Mouse (Mus musculus) frontal cortex, adult 2 months (tissue): Measurements from ENCODE around the gene Eipr1. TPM values are rescaled to one million over a fixed set of nuclear protein-coding genes. Genes with fewer than 3 reads are reported as not detected.

ENCODE experiments used
- DNase-seq, 2 experiments: peaks; one replicate each; pipeline ENCODE4 v3.0.0; 2022; ENCODE audit warnings: low spot score in 1 of 2; ENCODE audit errors: extremely low spot score in 1 of 2
- polyA plus RNA-seq: library from polyadenylated mRNA; depleted of rRNA; stranded (reverse); fragments of >200 nt; gene quantifications from 2 replicates; pipeline ENCODE4 v1.2.3, GENCODE M21; 2012

Gene Eipr1
- polyA plus RNA-seq, 1 experiment, result 57.8 TPM

DNA sequence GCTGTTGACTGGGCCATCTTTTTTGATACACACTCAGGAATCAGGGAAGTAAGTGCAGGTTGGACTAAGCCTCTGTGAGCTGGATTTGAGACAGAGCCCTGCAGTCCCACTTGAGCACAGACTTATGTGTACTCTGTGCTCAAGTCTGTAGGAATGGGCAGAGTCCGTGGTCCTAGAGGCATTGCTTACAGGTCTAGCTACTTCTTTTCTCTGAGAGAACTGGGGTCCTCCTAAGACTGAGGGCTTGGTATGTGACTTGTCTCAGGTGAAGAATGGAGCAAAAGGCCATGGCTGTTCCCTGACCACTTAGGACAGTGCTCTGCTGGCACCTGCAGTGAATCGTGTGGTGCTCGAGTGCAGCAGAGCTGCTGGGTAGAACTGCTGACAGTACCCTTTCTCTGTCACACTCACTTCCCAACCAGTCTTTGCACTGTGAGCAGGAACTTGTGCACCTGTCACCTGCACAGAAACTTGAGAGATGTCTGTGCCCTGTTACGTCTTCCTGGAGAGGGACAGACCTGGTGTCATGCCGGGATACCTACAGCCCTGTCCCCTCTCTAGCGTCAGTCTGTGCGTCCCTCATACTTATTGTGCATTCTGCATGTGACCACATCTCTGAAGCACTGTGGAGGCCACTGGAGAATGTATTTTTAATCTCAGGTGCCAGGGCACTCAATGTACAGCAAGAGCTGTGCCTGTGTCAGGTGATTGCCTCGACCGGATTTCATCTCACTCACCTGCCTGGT is 65.3 kb downstream of the Eipr1 start:
- DNase-seq, result no peak

DNA sequence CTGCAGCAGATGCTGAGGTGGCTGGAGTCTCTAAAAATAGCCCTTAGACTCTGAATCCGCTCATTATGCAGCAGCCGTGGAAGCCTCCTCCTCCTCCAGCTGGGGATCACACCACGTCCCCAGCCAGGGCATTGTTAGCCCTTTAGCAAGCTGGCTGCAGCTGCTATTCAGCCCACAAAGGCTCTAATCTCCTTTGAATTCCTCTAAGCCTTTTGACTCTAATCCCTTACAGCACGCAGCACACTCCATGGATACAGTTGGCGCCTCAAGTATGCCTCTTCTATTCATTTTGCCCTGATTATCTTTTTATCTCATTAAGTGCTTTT is 65.8 kb downstream of the Eipr1 start:
- peak in 1 of 2 experiments; percentile 58 for DNase-seq

DNA sequence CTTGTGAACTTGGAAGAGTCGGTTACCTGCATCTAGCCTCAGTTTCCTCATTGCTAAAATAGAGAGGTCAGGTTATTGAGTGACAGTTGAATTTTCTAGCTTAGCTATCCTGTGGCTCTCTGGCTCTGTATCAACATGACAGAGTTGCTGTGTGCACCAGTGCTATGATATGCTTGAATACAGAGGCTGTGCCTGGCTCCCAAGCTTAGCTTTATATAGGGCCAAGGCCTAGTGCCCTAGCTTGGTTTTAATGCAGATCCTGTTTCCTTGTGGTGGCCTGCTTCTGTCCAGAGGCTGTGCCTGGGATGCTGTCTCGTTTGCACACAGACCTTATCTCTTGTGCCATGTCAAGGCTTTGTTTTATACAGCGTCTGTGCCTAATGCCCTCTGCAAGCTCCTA is 66.3 kb downstream of the Eipr1 start:
- DNase-seq, result no peak

DNA sequence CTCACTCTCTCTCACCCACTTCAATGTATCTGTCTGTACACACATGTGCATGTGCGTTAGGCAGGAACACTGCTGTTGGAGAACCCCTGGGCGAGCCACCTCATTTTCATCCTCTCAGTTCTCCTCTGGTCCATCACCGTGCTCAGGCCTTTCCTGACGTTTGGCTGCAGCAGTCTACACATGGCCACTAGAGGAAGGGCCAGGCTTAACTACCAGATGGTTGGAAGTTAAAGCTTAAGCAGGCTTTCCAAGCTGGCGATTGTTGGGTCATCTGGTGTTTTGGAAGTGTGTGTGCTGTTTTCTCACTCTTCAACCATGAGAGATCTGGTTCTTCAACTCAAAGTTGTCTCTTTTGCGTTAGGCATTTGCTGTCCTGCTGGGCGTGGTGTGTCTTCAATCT is 71.9 kb downstream of the Eipr1 start:
- DNase-seq, result no peak

DNA sequence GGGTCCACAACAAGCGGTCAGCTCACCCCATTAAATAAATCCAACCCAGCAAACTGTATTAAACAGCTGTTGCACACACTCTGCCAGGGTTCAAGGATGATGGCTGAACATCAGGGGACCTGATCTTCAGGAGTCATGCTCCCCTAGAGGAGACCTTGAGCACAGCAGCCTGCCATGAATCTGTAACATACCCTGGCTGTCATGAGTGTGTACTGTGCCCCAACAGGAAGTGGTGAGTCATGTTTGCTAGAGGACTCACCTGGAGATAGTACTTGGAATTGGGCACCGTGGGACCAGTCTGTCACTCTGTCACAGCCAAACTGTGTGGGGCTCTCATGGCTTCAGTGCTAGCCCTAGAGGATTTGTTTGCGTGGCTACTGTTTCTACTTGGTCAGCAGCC is 77.9 kb downstream of the Eipr1 start:
- no peak for DNase-seq

DNA sequence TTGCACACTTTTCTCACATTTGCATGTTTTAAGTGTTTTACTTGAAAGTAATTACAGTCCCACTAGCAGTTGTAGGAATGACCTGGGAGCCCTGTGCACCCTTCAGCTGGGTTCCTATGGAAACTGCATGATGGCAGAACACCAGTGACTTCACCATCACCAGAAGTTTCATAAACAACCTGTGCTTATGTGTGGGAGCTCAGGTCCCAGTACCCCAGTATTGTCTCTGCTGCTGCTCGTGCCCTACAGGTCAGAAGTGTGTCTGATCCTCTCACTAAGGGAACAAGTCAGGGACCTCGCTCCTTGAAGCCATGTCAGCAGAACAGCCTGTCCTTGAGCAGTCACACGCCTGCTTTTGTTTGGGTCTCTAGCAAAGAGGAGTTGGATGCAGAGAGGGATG is 78.9 kb downstream of the Eipr1 start:
- DNase-seq, result no peak

DNA sequence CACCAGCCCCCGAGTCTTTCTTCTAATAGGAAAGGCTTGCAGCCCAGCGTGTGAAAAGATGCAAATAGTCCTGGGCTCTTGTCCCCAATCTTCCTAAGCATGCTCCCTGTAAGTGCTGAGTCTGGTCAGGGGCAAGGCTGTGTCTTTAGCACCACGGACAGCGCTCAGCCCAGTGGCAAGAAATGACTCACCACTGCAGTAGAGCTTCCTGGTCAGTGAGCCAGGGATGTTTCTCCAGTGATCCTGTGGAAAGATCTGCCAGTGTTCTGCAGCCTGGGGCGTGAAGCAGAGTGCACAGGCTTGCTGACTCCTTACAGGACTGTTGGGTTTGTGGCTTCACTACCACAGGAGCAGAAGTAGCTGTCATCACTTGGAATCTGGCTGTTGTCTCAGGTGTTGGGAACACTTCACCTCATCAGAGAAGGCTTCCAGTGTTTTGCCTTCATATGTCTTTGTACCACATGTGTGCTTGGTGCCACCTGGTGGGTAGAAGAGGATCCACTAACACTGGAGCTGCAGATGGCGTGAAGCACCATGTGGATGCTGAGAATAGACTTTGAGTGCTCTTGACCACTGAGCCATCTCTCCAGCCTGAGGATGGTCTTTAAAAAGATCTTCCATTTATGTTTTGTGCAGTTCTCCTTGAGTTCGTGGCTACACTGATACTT is 79.6 kb downstream of the Eipr1 start:
- DNase-seq, result peak; percentile 54 to 79

DNA sequence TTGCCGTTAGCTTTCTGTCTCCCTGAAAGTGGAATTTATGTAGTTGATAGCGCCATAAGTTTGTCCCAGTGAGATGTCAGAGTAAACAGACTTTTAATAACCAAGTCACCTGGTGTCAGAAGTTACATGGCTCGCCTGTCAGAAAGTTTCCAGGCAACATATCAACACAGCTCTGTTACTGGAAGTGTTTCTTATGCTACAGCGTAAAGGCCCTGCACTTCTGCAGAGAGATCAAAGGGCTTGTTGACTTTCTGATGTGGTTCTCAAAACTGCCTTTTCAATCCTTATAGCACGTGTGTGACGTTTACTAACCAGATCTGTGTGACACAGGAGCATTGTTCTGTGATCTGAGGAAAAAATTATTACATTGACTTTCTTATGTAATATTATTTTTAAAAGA is 82.7 kb downstream of the Eipr1 start:
- DNase-seq, result no peak

DNA sequence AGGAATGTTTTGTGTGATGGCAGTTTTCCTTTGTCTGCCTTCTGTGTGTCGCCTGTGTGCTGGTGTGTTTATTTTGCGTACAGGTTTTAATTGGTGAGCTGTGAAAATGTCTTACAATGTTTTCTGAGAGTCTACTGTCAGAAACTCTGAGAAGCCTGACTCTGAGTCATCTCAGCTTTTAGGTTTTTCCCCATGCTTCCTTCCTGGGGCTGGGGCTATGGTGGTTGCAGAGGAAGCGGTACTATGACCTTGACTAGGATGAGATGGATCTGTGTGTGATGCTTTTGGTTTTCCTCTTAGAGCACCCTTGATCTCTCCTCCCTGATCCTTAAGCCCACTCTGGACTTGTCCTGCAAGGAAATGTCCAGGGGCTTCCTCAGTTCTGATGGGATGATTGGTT is 84.1 kb downstream of the Eipr1 start:
- DNase-seq, result no peak

DNA sequence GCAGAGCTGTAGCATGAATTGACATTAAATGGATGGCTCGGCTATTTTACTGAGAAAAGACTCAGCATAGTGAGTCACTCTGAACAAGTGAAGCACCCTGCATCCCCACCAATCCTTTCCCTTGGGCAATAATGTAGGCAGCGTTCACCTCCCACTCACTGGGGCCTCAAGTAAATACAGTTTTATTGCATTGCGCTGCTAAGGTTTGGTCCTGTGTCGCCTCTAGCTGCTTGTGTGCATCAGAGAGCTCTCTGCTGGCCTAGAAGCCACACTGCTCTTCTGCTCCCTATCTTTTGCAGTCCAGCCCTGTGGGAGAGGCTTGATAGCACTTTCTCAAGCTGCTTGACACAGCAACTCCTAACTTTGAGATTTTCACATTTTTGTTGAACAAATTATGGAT is 86.7 kb downstream of the Eipr1 start:
- DNase-seq, result peak in 1 of 2 experiments; percentile 57

DNA sequence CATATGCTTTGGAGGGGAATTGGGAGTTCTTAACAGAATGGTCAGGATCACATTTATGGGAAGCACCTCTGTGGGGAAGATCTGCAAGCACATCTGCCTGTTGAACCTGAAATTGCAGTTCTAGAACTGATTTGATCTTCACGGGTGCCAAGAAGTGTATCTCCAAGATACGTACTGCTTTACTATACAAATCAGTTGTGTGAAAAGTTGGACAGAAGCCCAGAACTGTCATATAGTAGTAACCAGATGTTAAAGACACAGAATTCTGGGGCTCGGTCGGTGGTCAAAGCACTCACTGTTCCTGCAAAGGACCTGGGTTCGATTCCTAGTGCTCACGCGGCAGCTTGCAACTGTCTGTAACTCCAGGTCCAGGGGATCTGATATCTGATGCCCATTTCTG is 87.4 kb downstream of the Eipr1 start:
- DNase-seq, result no peak

DNA sequence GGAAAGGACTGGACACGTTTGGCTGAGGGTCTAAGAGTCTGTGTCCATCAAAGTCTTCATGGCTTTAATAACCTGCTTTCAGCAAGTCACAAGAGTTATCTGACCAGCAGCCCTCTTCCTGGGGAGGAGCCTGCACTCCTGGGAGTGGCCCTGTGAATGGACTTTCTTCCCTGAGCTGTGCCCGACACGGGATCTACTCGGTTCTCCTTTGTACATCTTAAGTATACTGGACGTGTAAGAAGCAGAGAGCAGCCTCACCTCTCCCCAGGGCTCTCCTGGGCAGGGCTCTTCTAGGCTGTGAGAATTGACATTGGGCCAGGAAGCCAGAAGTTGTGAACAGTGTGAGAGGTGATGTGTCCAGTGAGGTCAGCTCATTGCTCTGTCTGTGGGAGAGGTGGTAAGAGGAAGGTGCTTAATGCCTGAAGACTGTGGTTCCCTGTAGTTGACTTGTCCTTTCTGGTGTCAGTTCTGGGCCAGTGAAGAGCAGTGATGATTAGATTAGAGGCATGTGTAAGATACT is 89.6 kb downstream of the Eipr1 start:
- DNase-seq, result no peak

DNA sequence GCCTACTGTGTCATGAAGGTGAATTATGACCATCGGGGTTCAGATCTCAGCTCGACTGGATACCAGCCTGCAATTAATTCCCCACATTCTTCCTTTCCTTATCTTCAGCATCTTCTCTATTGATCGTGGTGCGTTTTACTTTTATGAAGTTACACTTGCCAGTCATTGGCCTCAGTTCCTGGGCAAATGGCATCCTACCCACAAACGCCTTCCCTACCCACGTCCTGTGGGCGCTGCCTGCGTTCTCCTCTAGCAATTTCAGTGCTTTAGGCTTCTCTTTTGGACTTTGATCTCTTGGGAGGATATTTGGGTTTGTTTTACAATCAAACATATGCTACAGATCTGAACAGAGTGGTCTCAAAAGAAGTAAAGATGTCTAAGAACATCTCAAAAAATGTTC is 94.2 kb downstream of the Eipr1 start:
- no peak for DNase-seq

DNA sequence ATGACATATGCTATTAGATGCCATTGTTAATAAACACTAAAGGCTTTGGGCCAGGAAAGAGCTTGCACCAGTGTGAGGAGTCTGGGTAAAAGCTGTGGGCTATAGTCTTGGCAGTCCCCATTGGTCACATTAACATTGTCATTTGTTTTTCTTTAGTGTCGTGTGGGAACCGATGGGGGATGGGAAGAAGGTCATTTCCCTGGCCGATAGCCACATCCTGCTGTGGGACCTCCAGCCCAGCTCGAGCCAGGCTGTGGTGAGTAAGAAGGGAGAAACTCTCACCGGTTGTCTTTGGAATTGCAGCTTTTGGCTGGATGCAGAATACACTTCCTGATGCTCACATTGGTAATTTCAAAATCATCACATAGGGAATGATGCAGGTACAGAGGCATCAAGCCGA is 95.8 kb downstream of the Eipr1 start:
- DNase-seq, result no peak

DNA sequence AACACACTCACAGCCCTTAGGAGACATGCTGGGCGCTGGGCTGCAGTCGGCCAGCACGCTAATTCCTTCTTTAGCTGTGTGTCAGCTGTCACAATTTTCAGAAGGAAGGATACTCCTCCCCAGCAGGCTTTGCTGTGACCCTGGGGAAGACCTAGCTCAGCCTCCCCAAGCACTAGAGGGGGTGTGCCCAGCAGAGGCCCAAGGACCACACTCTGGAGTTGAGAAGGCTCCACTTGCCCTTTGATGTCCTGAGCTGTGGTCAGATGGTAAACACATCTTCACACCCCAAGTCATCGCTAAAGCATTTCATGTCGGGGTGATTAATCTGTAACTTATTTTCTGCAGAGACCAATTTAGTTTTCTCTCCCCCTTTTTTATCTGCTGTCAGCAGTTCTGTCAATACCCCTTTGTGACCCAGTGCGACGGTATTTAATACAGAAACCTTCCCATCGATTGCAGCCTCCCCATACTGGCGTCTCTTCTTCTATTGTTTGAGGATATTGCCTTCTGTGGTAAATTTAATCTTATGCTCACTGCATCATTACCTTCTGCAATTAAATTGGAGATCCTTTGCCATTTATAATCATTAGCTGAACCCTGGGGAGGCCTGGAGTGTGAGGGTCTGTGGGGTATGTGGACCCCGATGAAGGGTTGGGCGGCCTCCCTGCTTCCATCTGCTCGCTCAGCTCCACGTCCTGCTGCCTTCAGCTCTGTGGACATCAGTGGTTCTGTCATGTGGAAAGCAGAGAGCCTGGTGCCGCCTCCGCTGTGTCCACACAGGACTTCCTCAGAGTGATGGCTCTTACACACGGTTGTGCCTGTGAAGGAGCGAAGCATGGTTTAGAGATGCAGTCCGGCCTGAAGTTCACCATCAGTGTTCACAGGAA is 97.4 kb downstream of the Eipr1 start:
- no peak for DNase-seq

DNA sequence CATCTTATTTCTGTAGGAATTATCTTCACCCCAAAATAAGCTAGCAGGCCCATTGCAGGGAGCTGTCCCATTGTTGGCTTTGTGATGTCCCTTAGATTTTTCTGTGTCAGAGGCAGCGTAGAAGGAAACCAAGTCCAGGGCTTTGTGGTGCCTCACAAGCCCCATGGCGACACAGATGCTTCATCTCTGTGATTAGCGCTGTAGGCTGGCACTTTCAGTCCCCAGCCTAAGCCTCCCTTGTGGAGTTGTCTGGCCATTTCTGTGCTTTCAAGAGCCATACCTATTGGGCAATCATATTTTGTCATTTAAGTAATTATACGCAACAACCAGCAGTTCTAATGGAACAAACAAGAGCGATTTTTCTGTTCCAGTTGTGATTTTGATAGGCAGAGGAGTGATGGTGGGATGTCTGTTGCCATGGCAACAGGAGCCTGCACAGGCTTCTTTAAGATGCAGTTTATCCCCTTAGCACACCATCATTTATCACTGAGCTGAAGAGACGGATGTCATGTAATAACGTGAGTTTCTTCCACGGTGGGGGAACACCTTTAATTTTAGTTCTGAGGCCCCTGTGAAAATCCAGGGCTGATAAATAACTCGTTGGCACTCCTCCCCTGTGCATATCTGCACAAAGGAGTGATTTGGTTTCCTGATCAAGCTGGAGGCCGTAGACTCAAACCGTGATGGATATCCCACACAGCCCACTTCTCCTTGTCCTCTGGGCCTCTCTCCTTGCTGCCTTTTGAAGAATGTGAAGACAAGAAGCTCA is 108.1 kb downstream of the Eipr1 start:
- no peak for DNase-seq

DNA sequence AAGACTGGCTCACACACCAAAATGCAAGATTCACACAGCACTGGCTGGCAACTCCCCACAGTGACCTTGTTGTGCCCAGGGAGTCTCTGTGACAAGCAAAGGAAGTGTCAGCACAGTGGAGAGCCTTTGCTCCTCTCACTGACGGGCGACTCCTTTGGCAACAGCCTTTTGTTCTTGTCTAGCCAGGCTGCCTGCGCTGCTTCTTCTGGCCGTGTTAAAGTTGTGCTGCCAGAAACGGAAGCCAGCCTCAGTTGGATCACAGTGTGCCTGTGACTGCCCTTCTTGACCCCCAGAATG is 108.6 kb downstream of the Eipr1 start:
- no peak for DNase-seq

DNA sequence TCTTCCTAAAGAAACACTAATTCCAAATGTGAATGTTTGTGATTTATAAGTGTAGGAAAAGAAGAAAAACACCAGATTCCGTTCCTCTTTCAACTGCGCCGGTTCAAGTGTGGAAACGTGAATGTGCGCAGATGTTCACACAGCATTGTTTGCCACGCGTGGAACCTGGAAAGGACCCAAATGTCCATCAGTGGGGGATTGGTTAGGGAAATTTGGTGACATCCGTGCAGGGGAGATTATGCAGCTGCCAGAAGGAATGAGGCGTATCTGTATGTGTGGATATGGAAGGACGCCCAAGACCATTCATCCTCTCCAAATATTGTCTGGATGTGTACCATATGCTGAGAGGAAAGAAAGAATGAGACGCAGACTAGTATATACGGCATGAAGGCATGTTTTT is 111.7 kb downstream of the Eipr1 start:
- DNase-seq, result peak in 1 of 2 experiments; percentile 67

DNA sequence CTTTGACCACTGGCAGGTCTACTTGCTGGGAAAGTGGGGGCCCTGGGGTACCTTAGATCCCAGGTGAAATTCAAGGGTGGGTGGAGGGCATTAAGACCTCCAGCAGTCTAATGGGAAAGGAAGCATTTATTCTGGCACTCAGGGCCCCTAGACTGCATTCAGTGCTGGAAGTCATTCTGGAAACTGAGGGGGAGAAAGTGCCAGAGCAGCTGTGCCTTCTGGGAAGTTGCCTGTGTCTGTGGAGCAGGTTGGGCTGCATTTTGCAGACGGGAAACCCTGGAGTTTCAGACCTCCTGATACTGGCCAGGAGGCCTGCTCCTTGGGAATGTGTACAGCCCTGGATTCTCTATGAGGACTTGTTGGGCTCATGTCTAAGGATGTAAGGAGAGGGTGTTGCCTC is 114.5 kb downstream of the Eipr1 start:
- peak in 1 of 2 experiments; percentile 42 for DNase-seq

DNA sequence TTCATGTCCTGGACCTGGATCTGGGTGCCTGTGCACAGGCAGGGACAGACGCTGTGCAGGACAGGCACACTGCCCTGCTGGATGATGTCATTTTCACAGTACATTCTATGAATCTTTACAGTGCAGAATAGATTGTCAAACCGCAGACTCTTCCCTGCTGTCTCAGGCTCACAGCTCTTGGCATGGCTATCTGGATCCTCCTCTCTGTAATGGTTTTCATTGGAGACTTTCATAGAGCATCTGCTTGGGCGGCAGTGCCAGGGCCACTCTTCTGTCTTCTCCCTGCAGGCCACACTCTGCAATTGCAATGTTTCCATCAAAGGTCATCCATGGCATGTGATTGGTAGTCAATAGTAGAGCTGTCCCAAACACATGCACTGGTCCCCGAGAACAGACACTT is 117.2 kb downstream of the Eipr1 start:
- peak in 1 of 2 experiments; percentile 53 for DNase-seq

DNA sequence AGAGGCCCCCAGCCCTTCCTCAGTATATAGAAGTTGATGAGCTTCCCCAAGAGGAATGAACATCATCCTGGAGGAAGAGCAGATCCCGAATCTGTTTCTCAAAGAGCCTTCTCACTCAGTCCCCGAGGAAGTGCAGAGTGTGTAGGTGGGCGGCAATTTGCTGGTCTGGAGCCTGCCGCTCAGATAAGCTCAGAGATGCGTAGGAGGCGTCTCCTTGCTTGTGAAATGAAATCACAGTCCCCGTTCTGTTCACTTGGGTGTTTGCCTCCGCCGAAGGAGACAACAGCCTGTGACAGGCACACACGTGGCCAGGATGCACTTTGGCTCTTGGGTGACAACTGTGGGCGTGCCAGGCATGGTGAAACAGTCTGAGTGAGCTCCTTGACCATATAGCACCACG is 120.7 kb downstream of the Eipr1 start:
- DNase-seq, result peak; percentile 94 to 95
